Mouse (Mus musculus) cerebellum, adult 9-10 months (tissue): ENCODE data around the gene Lcn11.
"Not testable (repeated sequence)": the region's sequence is repeated elsewhere in the genome, so short reads cannot be mapped to it uniquely, and the experiment has no call there.

ENCODE experiments used
- DNase-seq: peaks from one replicate; pipeline ENCODE4 v3.0.0; 2022

The Lcn11 gene

GRCm38 (mm10) chr2:25776717-25777116 lies at the start of gene Lcn11:
Lcn11 (plus strand) TSS chr2:25777017.
- no peak for DNase-seq

GRCm38 (mm10) chr2:25733199-25733930 lies 43.5 kb upstream of the Lcn11 start:
- DNase-seq, result no peak

GRCm38 (mm10) chr2:25736709-25737108 lies 40.1 kb upstream of the Lcn11 start, which contains the start of gene Obp2b:
Obp2b (plus strand) TSS chr2:25737009.
- not testable (repeated sequence) for DNase-seq

- DNase-seq, result no peak
These were observed 35.1 kb upstream of the Lcn11 start for GRCm38 (mm10) chr2:25741671-25742070.

- no peak for DNase-seq
These were observed 22.6 kb upstream of the Lcn11 start for GRCm38 (mm10) chr2:25754201-25754600.

- no peak for DNase-seq
These were observed 18.7 kb upstream of the Lcn11 start for GRCm38 (mm10) chr2:25758064-25758625.

- DNase-seq, result no peak
These were observed 11.5 kb upstream of the Lcn11 start, which contains the start of gene Lcn3 for GRCm38 (mm10) chr2:25765269-25765668. Lcn3 (plus strand) TSS chr2:25765569.

- DNase-seq, result no peak
These were observed 9.1 kb upstream of the Lcn11 start for GRCm38 (mm10) chr2:25767764-25768163.

GRCm38 (mm10) chr2:25773507-25773906 lies 3.3 kb upstream of the Lcn11 start:
- DNase-seq, result no peak

GRCm38 (mm10) chr2:25774640-25775039 lies 2.2 kb upstream of the Lcn11 start:
- DNase-seq, result no peak

- DNase-seq, result no peak
These were observed 826 bp upstream of the Lcn11 start for GRCm38 (mm10) chr2:25775991-25776390.

GRCm38 (mm10) chr2:25779076-25779475 lies 2.3 kb downstream of the Lcn11 start:
- DNase-seq, result no peak

- peak; percentile 29 for DNase-seq
These were observed 4.1 kb downstream of the Lcn11 start for GRCm38 (mm10) chr2:25780921-25781320.

GRCm38 (mm10) chr2:25781957-25782356 lies 5.1 kb downstream of the Lcn11 start, which contains the start of gene Gm13539:
Gm13539 (plus strand) TSS chr2:25782257.
- DNase-seq, result no peak

GRCm38 (mm10) chr2:25785573-25786322 lies 8.9 kb downstream of the Lcn11 start:
- no peak for DNase-seq

- DNase-seq, result no peak
These were observed 12.3 kb downstream of the Lcn11 start for GRCm38 (mm10) chr2:25789092-25789491.

- no peak for DNase-seq
These were observed 20.8 kb downstream of the Lcn11 start for GRCm38 (mm10) chr2:25797635-25798034.

GRCm38 (mm10) chr2:25798065-25798464 lies 21.2 kb downstream of the Lcn11 start:
- DNase-seq, result no peak

- no peak for DNase-seq
These were observed 34.9 kb downstream of the Lcn11 start for GRCm38 (mm10) chr2:25811711-25812110.

- DNase-seq, result no peak
These were observed 36.5 kb downstream of the Lcn11 start for GRCm38 (mm10) chr2:25813364-25813763.

GRCm38 (mm10) chr2:25815748-25816147 lies 38.9 kb downstream of the Lcn11 start, which contains the start of gene Glt6d1:
Glt6d1 (minus strand) TSS chr2:25815848.
- not testable (repeated sequence) for DNase-seq

- no peak for DNase-seq
These were observed 46.0 kb downstream of the Lcn11 start, which contains the start of gene Lcn9 for GRCm38 (mm10) chr2:25822806-25823205. Lcn9 (plus strand) TSS chr2:25823153.

- DNase-seq, result no peak
These were observed 47.9 kb downstream of the Lcn11 start for GRCm38 (mm10) chr2:25824751-25825150.
